Comparison of ENCODE assay signal across 21 mouse cellular contexts in the genomic region with DNA sequence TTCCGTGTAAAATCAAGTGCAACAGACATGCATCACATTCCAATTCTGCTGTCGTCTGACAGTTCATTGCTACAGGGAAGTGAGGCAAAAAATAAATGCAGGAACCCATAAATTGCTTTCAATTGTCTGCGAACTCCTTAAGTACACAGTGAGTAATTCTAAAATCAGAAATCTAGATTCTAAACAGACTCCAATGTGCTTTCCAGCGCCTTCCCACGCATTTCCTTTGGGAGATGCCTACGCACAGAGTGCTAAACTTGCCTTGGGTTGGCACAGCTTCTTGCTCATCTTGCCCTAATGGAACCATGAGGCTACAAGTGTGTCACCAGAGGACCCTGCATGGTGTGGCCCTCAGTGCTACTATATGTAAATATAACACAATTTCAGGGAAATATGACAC.
DNase-seq lines count a peak whose midpoint lies in the region; ATAC-seq and TF ChIP-seq lines count a peak whose summit lies in the region.
"Had no signal": no experiment of that assay in that cellular context is flagged by ENCODE, and none has a peak within 500 bp of the region (broad histone marks: within the 10 kb centered on the region; RNA-seq: fewer than 3 reads in every experiment).

No protein-coding gene starts in this region.

- intact Hi-C loops in heart, postnatal 14 days (cut with DNase I) = no loop called here

- TF ChIP-seq CTCF in forebrain, postnatal 0 days (IDR thresholded peaks at IDR 0.05; ENCODE audit: low read depth) = no peak
- TF ChIP-seq CTCF in midbrain, postnatal 0 days (IDR thresholded peaks at IDR 0.05) = no peak

- H3K36me3 ChIP-seq in forebrain, postnatal 0 days (ENCODE audit: insufficient read depth) = no peaks in the 10 kb centered on the region
- no peaks in the 10 kb centered on the region for H3K36me3 ChIP-seq in forebrain, embryonic 10.5 days (replicated peaks)
- no peaks in the 10 kb centered on the region for H3K36me3 ChIP-seq in midbrain, embryonic 16.5 days (ENCODE audit: control insufficient read depth, insufficient read depth, low read length)
- no peaks in the 10 kb centered on the region for H3K36me3 ChIP-seq in midbrain, postnatal 0 days (ENCODE audit: insufficient read depth, low read length)
- H3K36me3 ChIP-seq: embryonic facial prominence, embryonic 12.5 days; forebrain, embryonic 12.5 days; limb, embryonic 12.5 days; liver, embryonic 15.5 days; neural tube, embryonic 12.5 days had no signal

- peak; percentile 14; the same call in 1 of the 2 replicates for ATAC-seq in forebrain, postnatal 0 days
- 0 out of 2 replicates have a peak, but pooled peaks have one; percentile 25 for ATAC-seq in midbrain, embryonic 16.5 days
- no peak for ATAC-seq in midbrain, postnatal 0 days (ENCODE audit: low FRiP score)
- no peak for ATAC-seq in erythroblast, adult 5-6 weeks (replicated peaks; ENCODE audit: low FRiP score, poor library complexity, severe bottlenecking)
- ATAC-seq: activated CD4-positive, CD25-positive, alpha-beta regulatory T cell, adult 4 months had no signal

- no peaks in the 10 kb centered on the region for H3K27me3 ChIP-seq in forebrain, postnatal 0 days (ENCODE audit: insufficient read depth, low read length)
- H3K27me3 ChIP-seq in forebrain, embryonic 10.5 days (ENCODE audit: poor library complexity, severe bottlenecking) = no peaks in the 10 kb centered on the region
- H3K27me3 ChIP-seq in midbrain, embryonic 16.5 days (ENCODE audit: control insufficient read depth, insufficient read depth, low read depth, low read length) = no peaks in the 10 kb centered on the region
- no peaks in the 10 kb centered on the region for H3K27me3 ChIP-seq in midbrain, postnatal 0 days (ENCODE audit: insufficient read depth, low read length)
- H3K27me3 ChIP-seq: embryonic facial prominence, embryonic 12.5 days; forebrain, embryonic 12.5 days; limb, embryonic 12.5 days; liver, embryonic 15.5 days; neural tube, embryonic 12.5 days had no signal

- no peaks in the 10 kb centered on the region for H3K9me3 ChIP-seq in forebrain, postnatal 0 days (ENCODE audit: low read length)
- H3K9me3 ChIP-seq in forebrain, embryonic 10.5 days = no peaks in the 10 kb centered on the region
- no peaks in the 10 kb centered on the region for H3K9me3 ChIP-seq in midbrain, embryonic 16.5 days (replicated peaks; ENCODE audit: control insufficient read depth, low read length, poor library complexity, severe bottlenecking)
- H3K9me3 ChIP-seq in midbrain, postnatal 0 days (ENCODE audit: low read length) = no peaks in the 10 kb centered on the region
- H3K9me3 ChIP-seq: embryonic facial prominence, embryonic 12.5 days; forebrain, embryonic 12.5 days; limb, embryonic 12.5 days; liver, embryonic 15.5 days; neural tube, embryonic 12.5 days had no signal

- no peaks in the 10 kb centered on the region for H3K4me1 ChIP-seq in forebrain, postnatal 0 days (ENCODE audit: insufficient read depth)
- no peaks in the 10 kb centered on the region for H3K4me1 ChIP-seq in forebrain, embryonic 10.5 days
- 0 out of 2 replicates have a peak, but pooled peaks cover 2% of the 10 kb centered on the region for H3K4me1 ChIP-seq in midbrain, embryonic 16.5 days (ENCODE audit: control insufficient read depth, insufficient read depth, low read length)
- H3K4me1 ChIP-seq in midbrain, postnatal 0 days (ENCODE audit: insufficient read depth, low read length) = 0 out of 2 replicates have a peak, but pooled peaks cover 2% of the 10 kb centered on the region
- H3K4me1 ChIP-seq: embryonic facial prominence, embryonic 12.5 days; forebrain, embryonic 12.5 days; limb, embryonic 12.5 days; liver, embryonic 15.5 days; neural tube, embryonic 12.5 days had no signal

- no peak overlapping the region for H3K4me2 ChIP-seq in forebrain, postnatal 0 days (ENCODE audit: low read depth)
- no peak overlapping the region for H3K4me2 ChIP-seq in midbrain, embryonic 16.5 days (ENCODE audit: low read length)
- H3K4me2 ChIP-seq in midbrain, postnatal 0 days (ENCODE audit: low read depth, low read length, poor library complexity, severe bottlenecking) = no peak overlapping the region
- H3K4me2 ChIP-seq: embryonic facial prominence, embryonic 12.5 days; forebrain, embryonic 12.5 days; hindbrain, embryonic 14.5 days; limb, embryonic 12.5 days; liver, embryonic 15.5 days; neural tube, embryonic 12.5 days had no signal

- H3K27ac ChIP-seq in forebrain, postnatal 0 days (ENCODE audit: low read depth, low read length) = no peak overlapping the region
- H3K27ac ChIP-seq in forebrain, embryonic 10.5 days = no peak overlapping the region
- H3K27ac ChIP-seq in midbrain, embryonic 16.5 days (ENCODE audit: low read length) = no peak overlapping the region
- no peak overlapping the region for H3K27ac ChIP-seq in midbrain, postnatal 0 days (ENCODE audit: low read depth, low read length)
- H3K27ac ChIP-seq: embryonic facial prominence, embryonic 12.5 days; forebrain, embryonic 12.5 days; hindbrain, embryonic 14.5 days; limb, embryonic 12.5 days; liver, embryonic 15.5 days; macrophage; neural tube, embryonic 12.5 days had no signal

- H3K9ac ChIP-seq in forebrain, postnatal 0 days = no peak overlapping the region
- H3K9ac ChIP-seq in midbrain, embryonic 16.5 days (ENCODE audit: low read depth, low read length) = no peak overlapping the region
- no peak overlapping the region for H3K9ac ChIP-seq in midbrain, postnatal 0 days (replicated peaks; ENCODE audit: low read length, poor library complexity, severe bottlenecking)
- H3K9ac ChIP-seq: embryonic facial prominence, embryonic 12.5 days; forebrain, embryonic 12.5 days; hindbrain, embryonic 14.5 days; limb, embryonic 12.5 days; liver, embryonic 15.5 days; neural tube, embryonic 12.5 days had no signal

- WGBS in forebrain, postnatal 0 days = 51% methylated on average over 6 of the region's 6 CpGs
- WGBS in forebrain, embryonic 10.5 days = 89% methylated on average over 6 of the region's 6 CpGs
- 70% methylated on average over 6 of the region's 6 CpGs for WGBS in midbrain, embryonic 16.5 days
- WGBS in midbrain, postnatal 0 days = 67% methylated on average over 6 of the region's 6 CpGs

- DNase-seq in forebrain, postnatal 0 days = no peak
- no peak for DNase-seq in forebrain, embryonic 10.5 days (ENCODE audit: extremely low spot score, low spot score)
- DNase-seq in midbrain, postnatal 0 days (ENCODE audit: low spot score) = no peak
- peak; percentile 27 to 37 for DNase-seq in layer of hippocampus, postnatal 36 days
- DNase-seq in right cerebral cortex, postnatal 25 days = peak; percentile 28
- DNase-seq in heart, postnatal 14 days = no peak
- DNase-seq: cerebellum, adult 11 months; gastrocnemius, postnatal 10 days; heart, postnatal 10 days; kidney, adult 11 months; kidney, postnatal 14 days had no signal

- no peak overlapping the region for H3K4me3 ChIP-seq in forebrain, postnatal 0 days (ENCODE audit: low read depth, low read length)
- no peak overlapping the region for H3K4me3 ChIP-seq in forebrain, embryonic 10.5 days
- H3K4me3 ChIP-seq in midbrain, embryonic 16.5 days (ENCODE audit: low read depth, low read length) = no peak overlapping the region
- H3K4me3 ChIP-seq in midbrain, postnatal 0 days (ENCODE audit: low read depth, low read length) = no peak overlapping the region
- H3K4me3 ChIP-seq: embryonic facial prominence, embryonic 12.5 days; forebrain, embryonic 12.5 days; limb, embryonic 12.5 days; liver, embryonic 15.5 days; neural tube, embryonic 12.5 days had no signal

Comparison
In these comparisons a context has a peak if more than half of its experiments do, and no peak if none do; other contexts are left out.
1. ATAC-seq: peak in forebrain, postnatal 0 days (single experiment) and midbrain, embryonic 16.5 days (single experiment); none in midbrain, postnatal 0 days (single experiment) and erythroblast, adult 5-6 weeks (single experiment).
2. DNase-seq: peak in layer of hippocampus, postnatal 36 days (2 of 2) and right cerebral cortex, postnatal 25 days (single experiment); none in forebrain, postnatal 0 days (single experiment), forebrain, embryonic 10.5 days (single experiment), midbrain, postnatal 0 days (single experiment) and heart, postnatal 14 days (0 of 2).